Mouse (Mus musculus): ENCODE measurements around the gene Zfp105. TPM values are rescaled to one million over a fixed set of nuclear protein-coding genes. Genes with fewer than 3 reads are reported as not detected.

Gene Zfp105
- polyA plus RNA-seq (2012; rRNA removed): 0.40 and 0.52 TPM in 2 replicates

DNA sequence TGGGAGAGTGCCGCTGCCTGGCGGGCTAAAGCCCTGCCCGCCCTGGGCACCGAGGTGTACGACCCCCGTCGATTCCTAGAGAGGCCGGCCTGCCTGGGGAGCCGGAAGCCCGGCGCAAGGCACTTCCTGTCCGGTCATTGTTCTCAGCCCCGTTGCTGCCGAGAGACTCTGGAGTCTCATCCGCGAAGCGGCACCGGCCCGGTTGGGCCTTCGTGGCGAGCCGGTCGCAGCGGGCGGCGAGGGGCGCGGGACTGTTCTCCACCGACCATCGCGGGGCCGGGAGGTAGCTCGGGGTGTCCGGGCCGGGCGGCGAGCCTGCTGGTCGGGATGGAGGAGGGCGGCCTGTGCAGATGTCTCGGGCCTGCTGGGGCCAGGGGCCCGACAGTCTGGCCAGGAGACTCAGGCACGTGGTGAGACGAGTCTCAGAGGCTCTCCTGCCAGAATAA lies at the start of gene Zfp105:
Gene Zfp105, plus strand, starts transcription at position 137 of the 446 bp plus-strand sequence.
- DNase-seq (ENCODE audit: low read depth, low spot score): no peak
- WGBS: 5% methylated on average over 43 of the region's 43 CpGs

DNA sequence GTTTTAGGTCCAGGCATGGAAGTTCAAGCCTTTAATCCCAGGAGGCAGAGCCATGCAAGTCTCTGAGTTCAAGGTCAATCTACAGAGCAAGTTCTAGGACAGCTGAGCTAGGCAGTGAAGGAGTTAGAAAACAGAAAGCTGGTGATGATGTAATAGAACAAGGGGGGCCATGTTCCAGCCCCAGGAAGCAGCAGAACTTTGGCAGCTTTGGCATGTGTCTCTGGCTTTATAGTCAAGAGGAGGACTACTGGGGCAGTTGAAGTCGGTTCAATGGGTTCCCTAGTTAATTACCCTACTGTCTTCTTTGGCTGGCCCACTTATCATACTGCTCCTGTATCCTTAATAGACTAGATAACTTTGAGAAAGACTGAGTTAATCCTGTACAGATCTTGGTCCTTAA lies 48.2 kb upstream of the Zfp105 start:
- 42% methylated on average over 1 of the region's 1 CpGs for WGBS
- DNase-seq (ENCODE audit: low read depth, low spot score): no peak

DNA sequence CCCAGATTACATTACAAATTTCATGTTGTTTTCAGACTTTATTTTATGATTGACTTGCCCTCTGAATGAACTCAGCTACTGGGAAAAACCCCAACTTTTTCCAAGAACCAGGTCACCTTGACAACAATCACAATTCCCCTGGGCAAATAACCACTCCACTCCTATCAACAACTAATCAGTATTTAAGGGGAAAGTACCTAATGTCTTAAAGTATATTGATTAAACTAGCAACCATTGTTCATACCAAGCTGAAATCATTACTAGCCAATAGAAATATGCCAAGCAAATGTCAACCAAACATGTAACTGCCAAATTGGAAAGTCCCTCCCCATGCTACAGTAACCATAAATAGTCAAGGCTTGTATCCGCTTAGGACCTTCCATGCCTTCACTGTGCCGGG lies 47.7 kb upstream of the Zfp105 start:
- DNase-seq (ENCODE audit: low read depth, low spot score): no peak
- 93% methylated on average over 2 of the region's 2 CpGs for WGBS

DNA sequence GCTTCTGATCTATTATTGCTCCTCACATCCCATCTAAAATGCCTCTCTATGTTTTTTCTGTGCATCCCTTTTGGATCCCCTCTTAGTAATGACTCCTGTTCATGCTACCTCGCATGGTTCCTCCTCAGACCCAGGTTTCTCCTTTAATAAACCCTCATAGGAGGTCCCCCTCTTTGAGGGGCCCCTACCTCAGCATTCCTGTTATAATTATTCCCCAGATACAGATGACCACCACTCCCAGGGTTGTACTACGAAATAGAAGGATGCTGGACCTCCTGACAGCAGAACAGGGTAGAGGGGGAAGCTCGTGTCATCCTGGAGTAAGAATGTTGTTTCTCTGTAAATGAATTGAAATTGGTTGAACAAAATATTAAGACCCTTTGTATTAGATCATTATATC lies 37.5 kb upstream of the Zfp105 start, which contains the start of gene Zkscan7:
Gene Zkscan7, plus strand, starts transcription at position 301 of the 400 bp plus-strand sequence.
- no peak for DNase-seq (ENCODE audit: low read depth, low spot score)
- WGBS: 93% methylated on average over 3 of the region's 3 CpGs

DNA sequence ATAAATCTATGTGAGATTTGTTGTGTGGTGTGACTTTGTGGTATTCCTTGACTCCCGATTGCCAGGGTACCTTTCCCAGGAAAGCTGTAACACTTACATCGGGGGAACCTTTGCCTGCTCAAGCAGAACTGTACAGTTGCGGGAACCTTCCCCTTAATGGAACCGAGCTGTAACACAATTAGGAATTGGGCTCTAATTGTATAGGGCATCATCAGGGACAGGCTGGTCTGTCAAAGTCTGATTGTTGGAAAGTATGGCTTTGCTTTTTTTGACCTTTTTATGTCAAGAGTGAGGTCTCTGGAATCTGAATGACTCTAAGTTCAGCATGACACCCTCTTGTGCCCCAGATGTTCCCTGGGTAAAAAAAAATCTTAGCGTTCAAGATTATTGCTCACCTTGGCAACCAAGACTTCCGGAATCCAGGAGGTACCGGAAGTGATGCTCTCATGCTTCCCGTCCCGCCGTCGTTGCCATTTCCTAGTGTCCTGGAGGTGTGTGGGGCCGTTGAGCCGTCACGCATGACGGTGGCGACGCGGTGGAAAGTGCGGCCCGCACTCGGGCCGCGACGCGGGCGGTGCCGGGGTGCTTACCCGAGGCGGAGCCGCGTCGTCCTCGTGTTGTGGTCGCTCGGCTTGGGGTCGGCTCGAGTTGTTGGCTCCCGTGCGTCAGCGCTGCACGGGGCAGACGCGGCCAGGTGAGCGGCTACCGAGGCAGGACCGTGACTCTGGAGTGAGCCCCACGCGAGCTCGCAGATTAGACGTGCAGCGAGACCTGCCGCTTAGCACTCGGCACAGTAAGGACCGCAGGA lies 36.3 kb upstream of the Zfp105 start:
- 6% methylated on average over 54 of the region's 54 CpGs for WGBS
- DNase-seq (ENCODE audit: low read depth, low spot score): peak; percentile 67

DNA sequence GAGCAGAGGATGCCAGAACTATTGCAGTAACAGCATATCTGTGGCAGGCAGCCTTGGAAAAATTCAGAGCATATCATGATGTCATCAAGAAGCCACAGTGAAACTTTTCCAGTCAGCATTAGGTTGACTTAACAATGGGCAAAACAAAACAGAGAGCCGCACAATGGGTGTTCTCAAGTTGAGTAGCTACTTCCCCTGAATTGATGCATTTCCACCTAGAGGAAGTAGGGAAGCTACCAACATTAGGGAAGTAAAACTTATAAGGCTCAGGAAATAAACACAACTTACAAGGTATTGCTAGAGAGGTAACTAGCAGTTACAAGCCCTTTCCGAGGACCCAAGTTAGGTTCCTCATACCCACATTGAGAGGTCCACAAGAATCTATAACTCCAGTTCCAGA lies 21.8 kb upstream of the Zfp105 start:
- whole genome bisulfite sequencing: 89% methylated on average over 2 of the region's 2 CpGs
- DNase-seq (ENCODE audit: low read depth, low spot score): no peak

DNA sequence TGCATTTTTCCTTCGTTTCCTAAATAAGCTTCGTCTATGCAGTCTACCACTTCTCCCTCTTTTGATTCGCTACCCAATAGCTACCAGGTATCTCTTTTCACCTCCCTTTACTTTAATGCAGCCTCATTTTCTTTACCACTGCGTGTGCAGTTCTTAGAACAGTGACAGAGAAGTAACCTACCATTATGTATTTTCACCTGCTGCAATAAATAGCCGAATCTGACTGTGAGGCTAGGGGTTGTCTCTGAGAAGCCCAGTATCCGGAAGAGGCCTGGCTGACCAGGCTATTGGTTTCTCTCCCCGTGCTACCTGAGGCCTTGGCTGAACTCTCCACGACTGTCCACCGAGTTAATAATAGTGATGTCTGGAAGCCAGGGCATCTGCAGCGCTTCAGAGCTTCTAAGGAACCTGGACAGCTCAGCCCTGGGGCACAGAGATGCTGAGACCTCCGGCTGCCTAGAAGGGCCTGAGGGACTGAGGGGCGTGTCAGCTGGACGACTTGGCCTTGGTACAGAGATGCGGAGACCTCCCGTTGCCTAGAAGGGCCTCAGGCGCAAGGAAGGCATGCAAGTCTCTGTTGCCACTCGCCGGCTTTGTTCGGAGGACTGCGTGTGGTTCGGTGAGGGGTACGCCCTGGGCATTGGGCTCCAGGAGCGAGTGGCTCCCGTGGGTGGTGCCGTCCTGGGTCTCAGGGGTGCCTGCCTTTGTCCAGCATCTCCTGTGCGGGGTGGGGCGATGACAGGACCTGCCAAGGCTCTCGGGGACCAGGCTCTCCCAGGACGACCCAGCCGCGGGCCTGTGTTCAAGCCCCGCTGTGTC lies 19.9 kb upstream of the Zfp105 start:
- 21% methylated on average over 32 of the region's 32 CpGs for WGBS
- DNase-seq (ENCODE audit: low read depth, low spot score): no peak

DNA sequence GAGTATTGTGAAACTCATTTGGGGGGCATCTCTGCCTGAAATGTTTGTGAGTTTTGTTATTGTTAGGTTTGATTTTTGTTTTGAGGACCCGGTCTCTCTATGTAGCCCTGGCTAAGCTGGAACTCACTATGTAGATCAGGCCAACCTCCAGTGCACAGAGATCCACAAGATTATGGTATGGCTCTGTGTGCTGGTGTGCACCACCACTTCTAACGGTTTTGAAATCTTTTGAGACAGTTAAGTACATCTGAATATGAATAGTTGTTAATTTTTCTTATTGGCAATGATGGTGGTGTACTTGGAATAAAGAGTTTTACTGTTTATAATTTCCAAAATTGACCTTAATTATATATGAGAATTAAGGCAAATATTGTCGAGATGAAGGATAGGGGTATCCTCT lies 436 bp upstream of the Zfp105 start:
- no peak for DNase-seq (ENCODE audit: low read depth, low spot score)
- WGBS: 53% methylated on average over 3 of the region's 3 CpGs

DNA sequence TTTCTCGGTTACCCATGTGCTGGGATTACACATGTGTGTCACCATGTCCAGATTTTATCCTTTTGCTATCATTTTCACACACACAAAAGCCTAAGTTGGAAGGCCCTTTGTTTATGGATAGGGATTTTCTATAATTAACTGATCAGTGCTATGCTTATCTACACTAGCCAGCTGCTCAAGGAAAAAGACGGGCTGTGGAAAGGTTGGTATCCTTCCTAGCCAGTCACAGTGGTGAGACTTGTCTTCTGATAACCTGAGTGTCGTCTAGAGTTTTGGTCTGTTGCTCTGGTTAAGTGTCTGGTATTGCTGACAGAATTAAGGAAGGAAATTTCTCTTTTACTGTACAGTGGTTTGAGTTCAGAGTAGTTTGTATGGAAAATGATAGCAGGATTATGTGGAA lies 6.0 kb downstream of the Zfp105 start:
- WGBS: 91% methylated on average over 3 of the region's 3 CpGs
- DNase-seq (ENCODE audit: low read depth, low spot score): no peak

DNA sequence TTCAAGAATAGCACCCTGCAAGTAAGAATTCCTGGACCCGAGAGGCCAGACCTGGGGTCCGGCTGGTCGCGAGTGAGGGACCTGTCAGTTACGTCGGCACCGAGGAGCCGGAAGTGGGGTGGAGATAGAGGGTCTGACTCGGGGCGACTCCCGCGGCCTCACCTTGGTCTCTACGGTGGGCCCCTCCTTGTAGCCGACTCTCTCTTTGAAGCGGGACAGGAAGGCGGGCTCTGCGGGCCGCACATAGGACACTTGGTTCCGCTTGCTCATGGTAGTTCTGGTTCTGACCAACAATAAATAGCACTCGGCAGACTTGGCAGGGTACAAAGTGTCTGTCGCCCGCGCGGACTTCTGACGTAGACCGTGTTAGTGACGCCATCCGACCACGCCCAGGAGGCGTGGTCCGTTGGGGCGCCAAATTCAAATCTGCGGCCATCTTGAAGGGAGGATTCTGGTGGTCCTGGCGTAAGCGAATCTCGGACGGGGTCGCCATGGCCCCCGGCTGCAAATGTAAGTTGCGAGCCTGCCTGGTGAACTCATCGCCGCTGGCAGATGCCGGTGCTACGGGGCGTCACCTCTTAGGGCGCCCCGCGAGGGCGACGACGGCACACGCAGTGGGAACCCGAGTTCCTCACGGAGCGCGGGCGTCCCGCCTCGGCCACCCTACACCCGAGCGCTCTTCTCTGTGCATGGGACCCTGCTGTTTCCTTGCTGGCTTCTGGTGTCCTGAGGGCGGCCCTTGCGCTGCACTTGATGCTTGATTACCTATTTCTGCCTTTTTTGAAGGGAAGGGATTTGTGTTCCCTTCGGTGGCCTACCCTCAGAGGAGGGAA lies 28.0 kb downstream of the Zfp105 start, which contains the start of the genes 1110059G10Rik and Kif15:
Gene 1110059G10Rik, minus strand, starts transcription at position 358 of the 833 bp plus-strand sequence.
Gene Kif15, plus strand, starts transcription at position 404 of the 833 bp plus-strand sequence.
- WGBS: under 1% methylated on average over 64 of the region's 64 CpGs

More for the DNA sequence above, 28.0 kb downstream of the Zfp105 start, which contains the start of the genes 1110059G10Rik and Kif15:
- no peak for DNase-seq (ENCODE audit: low read depth, low spot score)

Other genes with a start within 250 kb of the Zfp105 start
- not detected in 2 replicates for gene Topaz1, start 175.7 kb upstream of the Zfp105 start, polyA plus RNA-seq (2012; rRNA removed)
- 2.0 and 2.2 TPM in 2 replicates for gene Tcaim, start 117.5 kb upstream of the Zfp105 start, polyA plus RNA-seq (2012; rRNA removed)
- not detected in 2 replicates for gene Gm35549, start 79.0 kb upstream of the Zfp105 start, polyA plus RNA-seq (2012; rRNA removed)
- gene Zfp445, start 57.1 kb upstream of the Zfp105 start, polyA plus RNA-seq (2012; rRNA removed): 9.4 and 26.9 TPM in 2 replicates
- 1.7 and 3.0 TPM in 2 replicates for gene Zkscan7, start 37.4 kb upstream of the Zfp105 start, polyA plus RNA-seq (2012; rRNA removed)
- 2.5 and 3.4 TPM in 2 replicates for gene 1110059G10Rik, start 27.9 kb downstream of the Zfp105 start, polyA plus RNA-seq (2012; rRNA removed)
- 4.5 and 13.9 TPM in 2 replicates for gene Kif15, start 28.0 kb downstream of the Zfp105 start, polyA plus RNA-seq (2012; rRNA removed)
- 7.7 and 8.5 TPM in 2 replicates for gene Tmem42, start 98.3 kb downstream of the Zfp105 start, polyA plus RNA-seq (2012; rRNA removed)
- 0.04 and 0.05 TPM in 2 replicates for gene Tgm4, start 111.7 kb downstream of the Zfp105 start, polyA plus RNA-seq (2012; rRNA removed)
- 89.6 and 152 TPM in 2 replicates for gene Zdhhc3, start 190.1 kb downstream of the Zfp105 start, polyA plus RNA-seq (2012; rRNA removed)
- gene Exosc7, start 190.1 kb downstream of the Zfp105 start, polyA plus RNA-seq (2012; rRNA removed): 28.9 and 33.2 TPM in 2 replicates
- gene Clec3b, start 227.9 kb downstream of the Zfp105 start, polyA plus RNA-seq (2012; rRNA removed): 38.1 and 51.1 TPM in 2 replicates

Measured in large intestine, adult 2 months (tissue).